Mouse (Mus musculus) stomach, embryonic 14.5 days (tissue): ENCODE results near the gene Pgm5. TPM values are rescaled to one million over a fixed set of nuclear protein-coding genes. Genes with fewer than 3 reads are reported as not detected.
A peak's percentile ranks its signal among the peaks of the same experiment; 100 is the strongest.
"Not testable (repeated sequence)": the region's sequence is repeated elsewhere in the genome, so short reads cannot be mapped to it uniquely, and the experiment has no call there.

Experiments
- ATAC-seq: fragments of 200-750 bp; cut with Nextera tagmentation; 2 replicates; pipeline ENCODE4 v1.8.0; 2017; ENCODE audit warnings: low read depth, moderate TSS enrichment; ENCODE audit not compliant: insufficient number of reproducible peaks, insufficient read depth, low FRiP score
- H3K27ac ChIP-seq: fragments of 300-500 bp; sonication (generic); 2 replicates; pipeline ENCODE4 v1.5.1; 2014; ENCODE audit warnings: mild to moderate bottlenecking, low read length, moderate library complexity, mixed read lengths
- H3K27me3 ChIP-seq: fragments of 300-500 bp; sonication (generic); 2 replicates; pipeline ENCODE4 v1.6.1; 2014; ENCODE audit warnings: low read length, control low read depth, mixed read lengths; ENCODE audit not compliant: control insufficient read depth, insufficient read depth
- H3K36me3 ChIP-seq: fragments of 300-500 bp; sonication (generic); 2 replicates; pipeline ENCODE4 v1.6.1; 2014; ENCODE audit warnings: mild to moderate bottlenecking, control low read depth, low read length, moderate library complexity, mixed read lengths; ENCODE audit not compliant: control insufficient read depth, insufficient read depth
- H3K4me1 ChIP-seq: fragments of 300-500 bp; sonication (generic); 2 replicates; pipeline ENCODE4 v1.6.1; 2014; ENCODE audit warnings: low read length, control low read depth, mixed read lengths; ENCODE audit not compliant: control insufficient read depth, insufficient read depth
- H3K4me2 ChIP-seq: fragments of 300-500 bp; sonication (generic); replicated peaks from 2 replicates; pipeline ENCODE4 v1.6.1; 2014; ENCODE audit warnings: low read depth, low read length, control low read depth
- H3K4me3 ChIP-seq: fragments of 300-500 bp; sonication (generic); 2 replicates; pipeline ENCODE4 v1.5.1; 2014; ENCODE audit warnings: low read depth, low read length, control low read depth
- H3K9ac ChIP-seq: fragments of 300-500 bp; sonication (generic); replicated peaks from 2 replicates; pipeline ENCODE4 v1.6.1; 2014; ENCODE audit warnings: low read depth, mild to moderate bottlenecking, control low read depth, low read length, moderate library complexity, mixed read lengths
- H3K9me3 ChIP-seq: fragments of 300-500 bp; sonication (generic); 2 replicates; pipeline ENCODE4 v1.6.1; 2016; ENCODE audit warnings: low read depth, low read length, control low read depth; ENCODE audit not compliant: control insufficient read depth
- WGBS: fragments of 180-500 bp; shearing (Covaris S2); extraction: QIAGEN DNeasy Blood & Tissue Kit; methylation state at CpG from one replicate; pipeline ENCODE4 v1.1.7; 2014; 5-methylcytosine and 5-hydroxymethylcytosine counted together
- polyA plus RNA-seq: library from polyadenylated mRNA; unstranded; fragments of >200 nt; fragmentation: Nextera tagmentation; extraction: Ambion mirVana; gene quantifications from 2 replicates; pipeline ENCODE4 v1.2.1, GENCODE M21; 2014

The Pgm5 gene
- polyA plus RNA-seq, 1 experiment from 2014 or later = 20.3 TPM

DNA sequence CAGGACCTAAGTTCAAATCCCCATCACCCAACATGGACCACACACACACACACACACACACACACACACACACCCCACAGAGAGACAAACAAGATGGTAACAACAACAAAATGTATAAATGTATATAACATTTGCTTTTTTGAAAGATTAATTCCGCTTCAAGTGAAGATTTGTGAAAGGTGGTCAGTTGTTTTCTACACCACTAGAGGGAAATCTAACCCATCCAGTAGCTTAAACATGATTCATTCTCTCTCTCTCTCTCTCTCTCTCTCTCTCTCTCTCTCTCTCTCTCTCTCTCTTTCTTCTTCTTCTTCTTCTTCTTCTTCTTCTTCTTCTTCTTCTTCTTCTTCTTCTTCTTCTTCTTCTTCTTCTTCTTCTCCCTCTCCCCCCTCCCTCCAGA lies 158.5 kb downstream of the Pgm5 start:
- H3K36me3 ChIP-seq, H3K9me3 ChIP-seq, H3K4me3 ChIP-seq, H3K9ac ChIP-seq, ATAC-seq, H3K27me3 ChIP-seq, H3K4me2 ChIP-seq: not testable (repeated sequence)
- peak overlapping the region; percentile 39; the same call in 1 of the 2 replicates for H3K27ac ChIP-seq
- H3K4me1 ChIP-seq = peaks cover 20% of the 10 kb centered on the region; the same call in 1 of the 2 replicates
- 60% methylated on average over 1 of the region's 1 CpGs for WGBS

DNA sequence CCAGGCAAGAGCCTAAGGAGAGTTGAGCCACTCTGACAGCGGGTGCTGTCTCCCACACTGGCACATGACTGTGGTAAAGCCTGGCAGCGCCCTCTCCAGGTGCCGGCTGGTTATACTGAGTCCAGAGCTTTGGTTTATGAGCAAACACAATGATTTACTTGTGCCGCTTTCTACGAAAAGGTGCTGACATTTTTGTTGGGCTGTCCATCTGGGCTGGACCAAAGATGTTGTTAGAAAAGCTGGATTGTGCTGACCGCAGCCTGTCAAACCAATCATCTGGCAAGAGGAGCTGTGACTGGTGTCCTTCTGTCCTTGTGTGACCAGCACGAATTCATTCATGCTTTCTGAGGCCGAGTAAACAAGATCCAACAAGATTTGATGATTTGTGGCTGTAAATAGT lies 159.9 kb downstream of the Pgm5 start:
- Histone ChIP-seq H3K9ac (no peak overlapping the region), H3K9me3 (no peaks in the 10 kb centered on the region), H3K4me3 (no peak overlapping the region), H3K4me2 (no peak overlapping the region), H3K27me3 (no peaks in the 10 kb centered on the region), H3K36me3 (no peaks in the 10 kb centered on the region), H3K4me1 (peaks cover 15% of the 10 kb centered on the region; the same call in 1 of the 2 replicates), H3K27ac (no peak overlapping the region)
- ATAC-seq = no peak
- WGBS = 71% methylated on average over 8 of the region's 8 CpGs

DNA sequence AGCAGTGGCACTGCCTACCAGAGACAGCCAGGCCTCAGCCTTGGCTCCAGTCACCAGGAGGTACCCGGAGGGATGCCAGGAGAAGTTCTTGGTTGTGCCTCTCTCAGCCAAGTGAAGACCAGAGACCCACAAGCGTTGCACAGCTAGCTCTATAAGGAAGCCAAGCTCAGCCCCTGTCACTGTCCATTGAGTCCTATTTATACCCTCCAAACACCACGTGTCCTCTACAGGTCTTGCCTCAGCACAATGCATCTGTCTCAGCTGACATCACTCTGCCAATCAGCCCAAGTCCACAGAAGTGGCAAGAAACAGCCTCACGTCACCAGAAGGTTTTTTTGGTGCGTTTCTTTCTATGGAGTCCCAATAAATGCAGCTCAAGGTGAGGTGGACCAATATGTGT lies 161.0 kb downstream of the Pgm5 start:
- Histone ChIP-seq H3K27ac (no peak overlapping the region), H3K4me2 (no peak overlapping the region), H3K27me3 (no peaks in the 10 kb centered on the region), H3K4me1 (peaks cover 15% of the 10 kb centered on the region; the same call in 1 of the 2 replicates), H3K9ac (no peak overlapping the region), H3K9me3 (no peaks in the 10 kb centered on the region), H3K36me3 (no peaks in the 10 kb centered on the region; the same call in 1 of the 2 replicates), H3K4me3 (no peak overlapping the region)
- ATAC-seq = no peak
- 86% methylated on average over 5 of the region's 5 CpGs for WGBS

DNA sequence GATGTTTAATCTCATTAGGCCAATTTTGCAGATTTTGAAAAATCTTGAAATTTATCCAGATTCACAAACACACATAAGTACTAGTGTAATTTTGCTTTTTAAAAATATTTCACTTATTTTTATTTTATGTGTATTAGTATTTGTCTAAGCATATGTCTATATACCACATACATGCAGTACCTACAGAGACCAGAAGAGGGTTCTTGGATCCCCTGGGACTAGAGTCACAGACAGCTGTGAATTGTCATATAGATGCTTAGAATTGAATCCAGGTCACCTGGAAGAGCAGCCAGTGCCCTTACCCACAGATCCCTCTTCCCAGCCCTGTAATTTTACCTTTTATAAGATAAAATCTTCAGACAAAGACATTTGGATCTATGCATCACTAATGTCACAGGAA lies 161.7 kb downstream of the Pgm5 start:
- Histone ChIP-seq H3K27me3 (no peaks in the 10 kb centered on the region), H3K4me3 (no peak overlapping the region), H3K4me2 (no peak overlapping the region), H3K9me3 (no peaks in the 10 kb centered on the region), H3K36me3 (no peaks in the 10 kb centered on the region; the same call in 1 of the 2 replicates), H3K27ac (no peak overlapping the region), H3K4me1 (peaks cover 15% of the 10 kb centered on the region; the same call in 1 of the 2 replicates), H3K9ac (no peak overlapping the region)
- no peak for ATAC-seq

DNA sequence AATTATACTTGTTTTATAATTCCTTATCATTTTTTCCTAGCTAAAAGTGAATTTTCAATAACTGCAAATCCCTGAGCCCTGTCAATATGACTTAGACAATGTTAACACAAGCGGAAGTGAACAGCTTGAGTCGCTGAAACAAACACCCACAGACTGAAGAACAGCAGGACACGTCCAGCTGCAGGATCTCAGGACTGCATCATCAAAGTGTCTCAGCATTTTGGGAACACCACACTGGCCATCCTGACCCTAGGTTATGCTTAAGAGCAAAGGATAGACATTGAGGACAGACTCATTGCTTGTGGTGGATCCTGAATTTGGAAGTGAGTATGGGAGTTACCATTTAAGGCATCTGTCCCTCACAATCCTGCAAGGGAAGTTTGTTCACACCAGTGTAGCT lies 162.5 kb downstream of the Pgm5 start:
- H3K4me2 ChIP-seq = no peak overlapping the region
- H3K9me3 ChIP-seq = no peaks in the 10 kb centered on the region
- WGBS = 61% methylated on average over 3 of the region's 3 CpGs
- ATAC-seq = no peak
- no peak overlapping the region for H3K9ac ChIP-seq
- H3K4me1 ChIP-seq = peaks cover 9% of the 10 kb centered on the region; the same call in 1 of the 2 replicates
- no peak overlapping the region for H3K4me3 ChIP-seq
- no peaks in the 10 kb centered on the region for H3K27me3 ChIP-seq
- no peaks in the 10 kb centered on the region; the same call in 1 of the 2 replicates for H3K36me3 ChIP-seq
- H3K27ac ChIP-seq = no peak overlapping the region

DNA sequence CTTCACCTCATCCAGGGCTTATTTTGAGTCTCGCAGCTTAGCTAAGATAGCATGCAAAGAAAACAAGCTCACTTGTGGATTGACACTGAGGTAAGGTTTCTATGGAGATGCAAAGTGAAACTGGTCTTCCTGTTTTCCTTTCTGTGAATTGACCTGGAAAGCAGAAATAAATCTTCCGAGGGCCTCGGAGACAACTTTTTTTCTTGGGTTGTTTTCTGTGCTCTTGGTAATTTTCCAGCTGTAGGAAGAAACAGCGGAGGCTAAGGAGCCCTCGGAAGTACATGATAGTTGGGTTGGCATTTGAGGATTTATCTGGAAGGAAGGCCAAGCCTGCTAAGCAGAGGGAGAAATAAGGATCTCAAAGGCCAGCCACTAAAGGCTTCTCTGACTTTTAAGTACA lies 163.0 kb downstream of the Pgm5 start:
- peaks cover under 1% of the 10 kb centered on the region; the same call in 1 of the 2 replicates for H3K36me3 ChIP-seq
- no peak overlapping the region for H3K4me2 ChIP-seq
- no peaks in the 10 kb centered on the region for H3K27me3 ChIP-seq
- 50% methylated on average over 5 of the region's 5 CpGs for WGBS
- no peak overlapping the region for H3K4me3 ChIP-seq
- H3K9me3 ChIP-seq = no peaks in the 10 kb centered on the region
- no peak for ATAC-seq
- peaks cover 9% of the 10 kb centered on the region; the same call in 1 of the 2 replicates for H3K4me1 ChIP-seq
- no peak overlapping the region for H3K9ac ChIP-seq
- H3K27ac ChIP-seq = no peak overlapping the region

DNA sequence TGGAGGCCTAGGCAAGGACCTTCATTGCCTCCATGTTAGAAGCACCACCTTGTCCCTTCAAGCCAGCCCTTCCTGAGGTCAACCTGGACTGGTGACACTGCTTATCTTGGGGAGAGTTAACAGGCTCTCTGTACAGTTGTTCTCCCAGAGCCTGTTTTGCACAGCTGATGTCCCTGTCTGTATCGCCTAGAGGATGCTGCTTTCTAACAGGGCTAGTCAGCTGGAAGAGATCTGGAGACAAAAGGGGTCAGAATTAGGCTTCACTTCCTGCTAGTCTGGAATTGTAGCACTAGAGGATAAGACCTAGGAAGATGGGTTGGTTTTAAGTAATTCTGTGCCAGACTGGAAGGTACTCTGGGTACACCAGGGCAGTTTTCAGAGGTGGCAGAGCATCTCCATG lies 163.7 kb downstream of the Pgm5 start:
- Histone ChIP-seq H3K27me3 (no peaks in the 10 kb centered on the region), H3K27ac (no peak overlapping the region), H3K36me3 (peaks cover 5% of the 10 kb centered on the region; the same call in 1 of the 2 replicates), H3K4me2 (no peak overlapping the region), H3K9me3 (no peaks in the 10 kb centered on the region), H3K9ac (no peak overlapping the region), H3K4me1 (peaks cover 8% of the 10 kb centered on the region; the same call in 1 of the 2 replicates), H3K4me3 (no peak overlapping the region)
- no peak for ATAC-seq
- WGBS = 76% methylated on average over 1 of the region's 1 CpGs

DNA sequence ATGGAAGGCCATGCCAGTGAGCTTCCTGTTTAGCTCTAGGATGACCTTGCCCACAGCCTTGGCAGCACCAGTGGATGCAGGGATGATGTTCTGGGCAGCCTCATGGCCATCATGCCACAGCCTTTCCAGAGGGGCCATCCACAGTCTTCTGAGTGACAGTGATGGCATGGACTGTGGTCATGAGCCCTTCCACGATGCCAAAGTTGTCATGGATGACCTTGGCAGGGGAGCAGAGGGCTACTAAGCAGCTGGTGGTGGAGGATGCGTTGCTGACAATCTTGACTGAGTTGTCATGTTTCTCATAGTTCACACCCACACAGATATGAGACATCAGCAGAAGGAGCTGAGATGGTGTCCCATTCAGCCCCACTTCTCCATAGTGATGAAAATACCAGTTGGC lies 169.0 kb downstream of the Pgm5 start:
- no peak overlapping the region for H3K27ac ChIP-seq
- peaks cover 5% of the 10 kb centered on the region; the same call in 1 of the 2 replicates for H3K36me3 ChIP-seq
- 88% methylated on average over 2 of the region's 2 CpGs for WGBS

DNA sequence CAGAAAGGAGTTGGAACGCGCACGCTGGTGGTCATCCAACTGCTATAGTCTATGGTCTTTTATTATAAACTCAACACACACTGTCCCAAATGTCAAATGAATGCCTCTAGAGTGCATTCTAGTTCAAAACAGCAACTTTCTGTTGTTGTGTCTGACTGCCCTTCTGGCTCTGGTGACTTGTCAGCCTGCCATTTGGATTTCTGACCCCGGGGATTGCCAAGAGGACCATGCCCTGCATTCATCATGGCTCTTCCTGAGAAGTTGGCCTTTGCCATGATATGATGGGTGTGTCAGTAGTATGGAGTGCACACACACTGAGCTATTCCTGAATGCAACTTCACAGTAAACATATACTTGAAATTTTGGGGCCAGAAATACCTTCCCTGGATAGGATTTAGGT lies 172.1 kb downstream of the Pgm5 start:
- Histone ChIP-seq H3K9me3 (no peaks in the 10 kb centered on the region), H3K4me2 (no peak overlapping the region), H3K4me3 (no peak overlapping the region), H3K4me1 (no peaks in the 10 kb centered on the region), H3K27ac (no peak overlapping the region), H3K27me3 (no peaks in the 10 kb centered on the region), H3K9ac (no peak overlapping the region), H3K36me3 (peaks cover 5% of the 10 kb centered on the region; the same call in 1 of the 2 replicates)
- no peak for ATAC-seq
- 95% methylated on average over 4 of the region's 4 CpGs for WGBS

More for the DNA sequence above, 169.0 kb downstream of the Pgm5 start:
- H3K4me2 ChIP-seq = no peak overlapping the region
- H3K4me1 ChIP-seq = no peaks in the 10 kb centered on the region
- no peaks in the 10 kb centered on the region for H3K9me3 ChIP-seq
- no peak for ATAC-seq
- no peak overlapping the region for H3K9ac ChIP-seq
- no peak overlapping the region for H3K4me3 ChIP-seq
- no peaks in the 10 kb centered on the region for H3K27me3 ChIP-seq
